Mouse (Mus musculus): ENCODE measurements around the gene Ntan1.
"Not testable (repeated sequence)": the region's sequence is repeated elsewhere in the genome, so short reads cannot be mapped to it uniquely, and the experiment has no call there.

The Ntan1 gene

DNA sequence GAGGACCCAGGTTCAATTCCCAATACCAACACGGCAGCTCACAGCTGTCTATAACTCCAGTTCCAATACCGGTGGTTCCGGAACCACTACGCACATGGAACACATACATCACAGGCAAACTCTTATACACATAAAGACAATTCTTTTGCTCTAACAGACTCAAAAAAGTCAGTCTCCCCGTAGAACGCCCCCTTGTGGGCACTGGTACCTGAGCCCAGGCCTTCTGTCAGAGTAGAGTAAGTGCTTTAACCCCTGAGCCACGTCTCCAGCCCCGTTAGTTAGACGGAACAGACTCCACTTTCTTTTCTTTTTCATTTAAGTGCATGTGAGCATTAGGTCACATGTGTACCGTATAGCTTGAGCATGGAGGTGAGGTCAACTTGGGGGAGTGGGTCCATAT is 11.8 kb downstream of the Ntan1 start:
- no peak for DNase-seq (ENCODE audit: low read depth in 1 of 2, low spot score in 2 of 2)

DNA sequence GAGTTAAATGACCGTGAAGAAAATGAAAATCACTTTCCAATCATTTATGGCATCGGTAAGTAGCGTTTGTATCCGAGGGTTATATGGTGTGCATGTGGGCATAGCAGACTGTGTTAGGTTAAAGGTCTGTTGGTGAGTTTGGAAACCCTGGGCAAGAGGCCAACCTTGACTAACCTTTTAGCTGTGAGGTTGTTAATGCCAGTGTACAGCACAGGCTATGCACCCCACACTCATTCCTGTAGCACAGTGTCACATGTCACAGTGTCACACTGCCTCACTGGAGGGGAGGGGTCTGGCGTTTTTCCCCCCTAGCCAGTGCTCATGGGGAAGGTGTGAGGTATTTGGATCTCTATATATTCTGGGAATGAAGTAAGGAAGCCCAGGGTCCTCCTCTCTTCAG is 13.0 kb downstream of the Ntan1 start:
- DNase-seq (ENCODE audit: low read depth in 1 of 2, low spot score in 2 of 2): no peak

- no peak for DNase-seq (ENCODE audit: low read depth in 1 of 2, low spot score in 2 of 2)
These were observed 15.7 kb downstream of the Ntan1 start for GRCm38 (mm10) chr16:13834382-13834781.

- DNase-seq (ENCODE audit: low read depth in 1 of 2, low spot score in 2 of 2): no peak
These were observed 21.4 kb downstream of the Ntan1 start for GRCm38 (mm10) chr16:13840056-13840455.

DNA sequence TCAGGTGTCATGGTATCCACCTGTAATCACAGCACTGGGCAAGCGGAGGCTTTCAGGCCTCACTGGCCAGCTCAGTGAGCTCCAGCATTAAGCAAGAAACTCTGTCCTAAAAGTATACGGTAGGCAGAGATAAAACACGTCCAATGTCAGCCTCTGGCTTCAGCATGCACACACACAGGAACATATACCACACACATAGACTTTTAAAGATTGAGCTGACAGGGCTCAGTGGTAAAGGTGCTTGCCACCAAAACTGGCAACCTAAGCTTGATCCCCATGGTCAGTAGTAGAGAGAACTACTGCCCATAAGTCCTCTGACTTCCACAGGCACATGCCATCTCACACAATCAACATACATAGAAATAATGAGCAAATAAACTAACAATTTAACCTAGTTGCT is 22.3 kb downstream of the Ntan1 start:
- no peak for DNase-seq (ENCODE audit: low read depth in 1 of 2, low spot score in 2 of 2)

GRCm38 (mm10) chr16:13845031-13845430 is 26.4 kb downstream of the Ntan1 start:
- no peak for DNase-seq (ENCODE audit: low read depth in 1 of 2, low spot score in 2 of 2)

DNA sequence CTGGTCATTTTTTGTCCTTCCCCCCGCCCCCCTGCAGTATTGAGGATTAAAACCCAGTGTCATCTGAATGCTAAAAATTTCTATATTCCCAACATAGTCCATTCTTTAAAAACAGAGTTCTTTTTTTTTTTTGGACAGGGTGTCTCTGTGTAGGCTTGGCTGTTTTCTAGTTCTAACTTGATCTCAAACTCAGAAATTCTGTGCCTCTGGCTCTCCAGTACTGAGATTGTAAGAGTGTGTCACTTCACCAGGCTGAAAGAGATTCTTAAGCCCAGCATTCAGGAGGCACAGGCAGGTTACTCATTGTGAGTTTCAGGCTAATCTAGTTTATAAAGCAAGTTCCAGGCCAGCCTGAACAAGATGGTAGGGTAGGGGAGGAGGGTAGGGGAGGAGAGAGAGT is 28.0 kb downstream of the Ntan1 start:
- DNase-seq (ENCODE audit: low read depth in 1 of 2, low spot score in 2 of 2): no peak

- no peak for DNase-seq (ENCODE audit: low read depth in 1 of 2, low spot score in 2 of 2)
These were observed 29.7 kb downstream of the Ntan1 start for GRCm38 (mm10) chr16:13848310-13848709.

GRCm38 (mm10) chr16:13851446-13851845 is 32.8 kb downstream of the Ntan1 start:
- DNase-seq (ENCODE audit: low read depth in 1 of 2, low spot score in 2 of 2): no peak

DNA sequence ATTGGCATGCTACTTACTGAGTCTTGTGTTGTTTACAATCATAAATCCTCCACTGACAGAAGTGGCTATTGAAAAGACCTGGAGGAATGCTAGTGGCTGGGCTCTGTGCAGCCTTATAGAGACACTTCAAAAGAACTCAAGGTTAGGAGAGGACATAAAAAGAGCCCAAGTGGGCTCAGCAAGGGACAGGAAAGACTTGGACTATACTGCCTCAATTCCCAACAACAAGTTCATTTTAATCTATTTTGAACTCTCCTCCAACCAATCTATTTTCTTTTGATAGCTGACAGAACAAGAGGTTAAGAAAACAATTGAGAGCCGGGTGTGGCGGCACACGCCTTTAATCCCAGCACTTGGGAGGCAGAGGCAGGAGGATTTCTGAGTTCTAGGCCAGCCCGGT is 35.2 kb downstream of the Ntan1 start:
- no peak for DNase-seq (ENCODE audit: low read depth in 1 of 2, low spot score in 2 of 2)

GRCm38 (mm10) chr16:13866076-13866475 is 47.4 kb downstream of the Ntan1 start:
- DNase-seq (ENCODE audit: low read depth in 1 of 2, low spot score in 2 of 2): no peak

DNA sequence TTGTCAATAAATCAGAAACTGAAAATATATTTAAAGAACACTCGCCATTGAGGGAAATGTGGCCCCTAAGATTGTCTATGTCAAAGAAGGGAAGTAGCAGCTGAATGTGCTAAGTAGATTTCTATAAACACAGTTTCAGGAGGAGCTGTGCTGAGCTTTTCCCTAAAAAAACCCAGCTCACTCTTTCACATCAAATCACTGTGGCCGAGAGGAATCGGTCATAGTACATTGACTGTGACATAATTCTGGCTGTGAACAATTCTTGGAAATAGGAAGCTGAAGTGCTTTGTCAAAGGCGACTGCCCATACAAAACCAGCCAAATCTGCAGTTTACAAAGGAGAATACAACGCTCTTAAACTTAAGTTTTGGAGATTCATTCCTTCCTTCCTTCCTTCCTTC is 48.0 kb downstream of the Ntan1 start:
- DNase-seq (ENCODE audit: low read depth in 1 of 2, low spot score in 2 of 2): no peak

DNA sequence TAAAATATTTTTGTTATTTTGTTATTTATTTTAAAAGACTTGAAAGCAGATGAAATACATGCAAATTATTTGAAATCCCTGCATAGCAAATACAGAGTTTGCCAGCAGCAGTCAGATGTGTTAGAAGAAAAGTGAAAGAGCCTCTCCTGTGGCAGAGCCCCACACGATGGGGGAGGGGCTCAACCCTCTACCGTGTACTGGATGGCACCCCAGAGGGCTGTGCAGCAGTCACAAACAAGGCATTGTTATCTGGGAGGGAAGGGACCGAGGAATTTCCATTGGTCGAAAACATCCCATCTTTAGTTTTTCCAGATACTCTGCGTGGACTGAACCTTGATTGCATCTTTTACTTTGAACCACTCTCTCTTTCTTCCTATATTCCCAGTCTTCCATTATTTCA is 48.8 kb downstream of the Ntan1 start:
- DNase-seq (ENCODE audit: low read depth in 1 of 2, low spot score in 2 of 2): not testable (repeated sequence)

DNA sequence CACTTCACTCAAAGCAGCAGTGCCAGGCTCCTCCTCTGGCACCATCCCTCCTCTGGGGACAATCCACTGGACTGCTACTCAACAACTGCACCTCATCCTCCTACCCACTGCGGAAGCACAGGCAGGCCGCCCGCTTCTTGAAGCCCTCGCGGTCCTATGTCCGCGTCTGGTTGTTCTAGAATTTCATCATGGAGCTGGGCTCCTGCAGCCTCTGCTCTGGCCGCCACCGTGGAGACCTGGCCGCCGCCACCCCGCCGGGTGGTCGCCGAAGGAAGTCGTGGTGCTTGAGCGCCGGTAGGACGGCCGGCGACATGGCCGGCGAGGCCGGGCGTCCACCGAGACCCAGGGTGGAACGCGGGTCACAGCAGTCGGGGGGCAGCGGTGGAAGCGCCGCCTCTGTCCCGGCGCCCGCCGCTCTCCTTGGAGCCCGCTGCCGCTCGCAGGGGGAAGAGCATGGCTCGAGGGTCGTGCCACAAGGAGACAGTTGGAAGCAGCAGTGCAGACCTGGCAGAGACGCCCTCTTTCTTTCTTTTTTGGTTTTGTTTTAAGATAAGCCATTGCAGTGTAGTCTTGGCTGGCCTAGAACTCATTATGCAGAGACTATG is 49.4 kb downstream of the Ntan1 start:
- DNase-seq (ENCODE audit: low read depth in 1 of 2, low spot score in 2 of 2): no peak

- DNase-seq (ENCODE audit: low read depth in 1 of 2, low spot score in 2 of 2): no peak
These were observed 56.8 kb downstream of the Ntan1 start for GRCm38 (mm10) chr16:13875483-13875882.

- no peak for DNase-seq (ENCODE audit: low read depth in 1 of 2, low spot score in 2 of 2)
These were observed 64.6 kb downstream of the Ntan1 start for GRCm38 (mm10) chr16:13883094-13883774.

All from monocyte, adult 2 months (primary cell).